ENCODE assay signal across 16 mouse cellular contexts in genomic region chr17:80754589-80754988, GRCm38 (mm10). TPM values are rescaled to one million over a fixed set of nuclear protein-coding genes. Genes with fewer than 3 reads are reported as not detected.
A peak's percentile ranks its signal among the peaks of the same experiment; 100 is the strongest.
DNase-seq lines count a peak whose midpoint lies in the region; ATAC-seq and TF ChIP-seq lines count a peak whose summit lies in the region.
"Had no signal": no experiment of that assay in that cellular context is flagged by ENCODE, and none has a peak within 500 bp of the region (broad histone marks: within the 10 kb centered on the region; RNA-seq: fewer than 3 reads in every experiment).

No protein-coding gene starts in this region.

- peak; percentile 23 to 64 for DNase-seq in adrenal gland, adult (ENCODE audit: inconsistent age in 2 of 2, low spot score in 1 of 2)
- DNase-seq in adrenal gland, postnatal 36 days: no peak
- no peak for DNase-seq in heart, postnatal 0 days (ENCODE audit: low spot score)
- no peak for DNase-seq in heart, adult 8-10 months (ENCODE audit: low spot score)
- no peak for DNase-seq in lung, postnatal 10 days
- DNase-seq in midbrain, embryonic 14.5 days: no peak
- DNase-seq: cerebellum, adult 9-11 months; kidney, adult 8-10 months; left cerebral cortex, postnatal 4 days; right cerebral cortex, postnatal 25 days; thymus, postnatal 36 days had no signal

- H3K9me3 ChIP-seq in heart, postnatal 0 days (replicated peaks; ENCODE audit: control insufficient read depth, low read length): peaks cover 10% of the 10 kb centered on the region; the same call in 1 of the 2 replicates
- H3K9me3 ChIP-seq in lung, embryonic 15.5 days: no peaks in the 10 kb centered on the region
- no peaks in the 10 kb centered on the region for H3K9me3 ChIP-seq in stomach, embryonic 15.5 days
- no peaks in the 10 kb centered on the region for H3K9me3 ChIP-seq in midbrain, embryonic 14.5 days (ENCODE audit: control insufficient read depth, low read length)
- H3K9me3 ChIP-seq: hindbrain, embryonic 12.5 days; midbrain, embryonic 12.5 days had no signal

- H3K4me1 ChIP-seq in heart, postnatal 0 days (ENCODE audit: control insufficient read depth, insufficient read depth): peaks cover 5% of the 10 kb centered on the region; the same call in 1 of the 2 replicates
- peaks cover 25% of the 10 kb centered on the region for H3K4me1 ChIP-seq in lung, embryonic 15.5 days
- 0 out of 2 replicates have a peak, but pooled peaks cover 4% of the 10 kb centered on the region for H3K4me1 ChIP-seq in stomach, embryonic 15.5 days
- H3K4me1 ChIP-seq in midbrain, embryonic 14.5 days (ENCODE audit: control insufficient read depth, insufficient read depth, low read length): no peaks in the 10 kb centered on the region
- H3K4me1 ChIP-seq: midbrain, embryonic 12.5 days had no signal

- WGBS in heart, postnatal 0 days: 34% methylated on average over 8 of the region's 8 CpGs
- 31% methylated on average over 8 of the region's 8 CpGs for WGBS in lung, embryonic 15.5 days
- 37% methylated on average over 8 of the region's 8 CpGs for WGBS in stomach, embryonic 15.5 days
- WGBS in midbrain, embryonic 14.5 days: 70% methylated on average over 8 of the region's 8 CpGs

- peak overlapping the region; percentile 18; the same call in 1 of the 2 replicates for H3K27ac ChIP-seq in heart, postnatal 0 days (ENCODE audit: low read depth)
- peak overlapping the region; percentile 80 for H3K27ac ChIP-seq in lung, embryonic 15.5 days
- H3K27ac ChIP-seq in stomach, embryonic 15.5 days: 0 out of 2 replicates have a peak overlapping the region, but pooled peaks have one; percentile 0
- H3K27ac ChIP-seq in midbrain, embryonic 14.5 days (replicated peaks; ENCODE audit: low read depth, low read length): no peak overlapping the region
- H3K27ac ChIP-seq: hindbrain, embryonic 12.5 days; midbrain, embryonic 12.5 days had no signal

- no peak overlapping the region for H3K4me3 ChIP-seq in heart, postnatal 0 days (ENCODE audit: low read depth, low read length)
- no peak overlapping the region for H3K4me3 ChIP-seq in lung, embryonic 15.5 days
- no peak overlapping the region for H3K4me3 ChIP-seq in stomach, embryonic 15.5 days (replicated peaks)
- no peak overlapping the region for H3K4me3 ChIP-seq in midbrain, embryonic 14.5 days (replicated peaks; ENCODE audit: low read depth, low read length)
- H3K4me3 ChIP-seq: hindbrain, embryonic 12.5 days; midbrain, embryonic 12.5 days had no signal

- ATAC-seq in heart, postnatal 0 days (ENCODE audit: insufficient read depth, low read depth): no peak
- no peak for ATAC-seq in lung, embryonic 15.5 days (ENCODE audit: borderline replicate concordance, extremely low read depth, low FRiP score, low TSS enrichment)
- no peak for ATAC-seq in stomach, embryonic 15.5 days (ENCODE audit: insufficient read depth, low FRiP score, low read depth)
- ATAC-seq in midbrain, embryonic 14.5 days (ENCODE audit: low FRiP score, low TSS enrichment): no peak
- ATAC-seq: Patski had no signal

- H3K36me3 ChIP-seq in heart, postnatal 0 days (replicated peaks; ENCODE audit: control insufficient read depth, insufficient read depth, low read length): no peaks in the 10 kb centered on the region
- no peaks in the 10 kb centered on the region for H3K36me3 ChIP-seq in lung, embryonic 15.5 days
- H3K36me3 ChIP-seq in stomach, embryonic 15.5 days: no peaks in the 10 kb centered on the region
- H3K36me3 ChIP-seq in midbrain, embryonic 14.5 days (ENCODE audit: control insufficient read depth, insufficient read depth, low read length): no peaks in the 10 kb centered on the region
- H3K36me3 ChIP-seq: hindbrain, embryonic 12.5 days; midbrain, embryonic 12.5 days had no signal

- no peak for TF ChIP-seq CTCF in heart, postnatal 0 days (IDR thresholded peaks at IDR 0.05; ENCODE audit: low read depth)

- H3K9ac ChIP-seq in heart, postnatal 0 days (replicated peaks; ENCODE audit: low read depth, low read length): no peak overlapping the region
- no peak overlapping the region for H3K9ac ChIP-seq in lung, embryonic 15.5 days
- H3K9ac ChIP-seq in stomach, embryonic 15.5 days: no peak overlapping the region
- H3K9ac ChIP-seq in midbrain, embryonic 14.5 days (replicated peaks; ENCODE audit: low read length): no peak overlapping the region
- H3K9ac ChIP-seq: hindbrain, embryonic 12.5 days; midbrain, embryonic 12.5 days had no signal

- H3K4me2 ChIP-seq in heart, postnatal 0 days (ENCODE audit: low read depth, low read length): 0 out of 2 replicates have a peak overlapping the region, but pooled peaks have one; percentile 4
- H3K4me2 ChIP-seq in lung, embryonic 15.5 days: peak overlapping the region; percentile 17; the same call in 1 of the 2 replicates
- H3K4me2 ChIP-seq in stomach, embryonic 15.5 days: no peak overlapping the region
- no peak overlapping the region for H3K4me2 ChIP-seq in midbrain, embryonic 14.5 days (ENCODE audit: low read length)
- H3K4me2 ChIP-seq: hindbrain, embryonic 12.5 days; midbrain, embryonic 12.5 days had no signal

- no peaks in the 10 kb centered on the region for H3K27me3 ChIP-seq in heart, postnatal 0 days (ENCODE audit: control insufficient read depth, insufficient read depth, low read length)
- H3K27me3 ChIP-seq in lung, embryonic 15.5 days: no peaks in the 10 kb centered on the region
- no peaks in the 10 kb centered on the region for H3K27me3 ChIP-seq in stomach, embryonic 15.5 days (replicated peaks)
- no peaks in the 10 kb centered on the region for H3K27me3 ChIP-seq in midbrain, embryonic 14.5 days (ENCODE audit: control insufficient read depth, insufficient read depth, low read length)
- H3K27me3 ChIP-seq: hindbrain, embryonic 12.5 days; midbrain, embryonic 12.5 days; Patski had no signal

- no peak for TF ChIP-seq EP300 in heart, postnatal 0 days (IDR thresholded peaks at IDR 0.05; ENCODE audit: low read depth)

RNA-seq across cellular contexts. Expression of gene Map4k3, which starts 26.3 kb away (rescaled TPM):
- 10 to 100 TPM; 45.0 to 50.5 TPM for total RNA-seq in adrenal gland, postnatal 36 days (2021)
- 38.0 and 44.4 TPM in 2 replicates for total RNA-seq in heart, postnatal 0 days (2014; rRNA removed; ENCODE audit: low replicate concordance)
- 14.2 and 16.7 TPM in 2 replicates for polyA plus RNA-seq in heart, postnatal 0 days (2015; fragmentation: Nextera tagmentation; extraction: Ambion mirVana)
- 10 to 100 TPM; 19.3 to 25.2 (median 22.0) TPM for total RNA-seq in heart, adult 8-10 months (2022)
- 44.6 and 46.4 TPM in 2 replicates for polyA plus RNA-seq in lung, embryonic 15.5 days (2015; fragmentation: Nextera tagmentation; extraction: Ambion mirVana)
- polyA plus RNA-seq in stomach, embryonic 15.5 days (2015; fragmentation: Nextera tagmentation; extraction: Ambion mirVana): 27.7 and 28.9 TPM in 2 replicates
- 32.1 and 39.7 TPM in 2 replicates for polyA plus RNA-seq in midbrain, embryonic 14.5 days (2014; fragmentation: Nextera tagmentation; extraction: Ambion mirVana)

Comparison
In these comparisons a context has a peak if more than half of its experiments do, and no peak if none do; other contexts are left out.
1. DNase-seq: peak in adrenal gland, adult (2 of 2); none in adrenal gland, postnatal 36 days (0 of 2), heart, postnatal 0 days (single experiment), heart, adult 8-10 months (single experiment), lung, postnatal 10 days (single experiment) and midbrain, embryonic 14.5 days (single experiment).
2. H3K4me2 ChIP-seq: peak in heart, postnatal 0 days (single experiment) and lung, embryonic 15.5 days (single experiment); none in stomach, embryonic 15.5 days (single experiment) and midbrain, embryonic 14.5 days (single experiment).